Mouse (Mus musculus): ENCODE data around the gene Xrra1. TPM values are rescaled to one million over a fixed set of nuclear protein-coding genes. Genes with fewer than 3 reads are reported as not detected.
"Not testable (repeated sequence)": the region's sequence is repeated elsewhere in the genome, so short reads cannot be mapped to it uniquely, and the experiment has no call there.

The Xrra1 gene
- polyA plus RNA-seq, 1 experiment: not detected

- Histone ChIP-seq H3K36me3 (ENCODE audit: control insufficient read depth, insufficient read depth, low read length) (peaks cover 34% of the 10 kb centered on the region), H3K4me3 (ENCODE audit: low read depth, low read length) (no peak overlapping the region), H3K4me1 (ENCODE audit: control insufficient read depth, insufficient read depth, insufficient read length, low read length) (no peaks in the 10 kb centered on the region), H3K27me3 (ENCODE audit: control insufficient read depth, insufficient read depth, low read length) (no peaks in the 10 kb centered on the region), H3K27ac (ENCODE audit: insufficient read depth, low read depth, low read length) (no peak overlapping the region)
- TF ChIP-seq CTCF (IDR thresholded peaks at IDR 0.05; ENCODE audit: extremely low read depth, insufficient read length, insufficient replicate concordance, low read depth, low read length): no peak
- no peak for TF ChIP-seq POLR2A (IDR thresholded peaks at IDR 0.05; ENCODE audit: low read depth, low read length)
- 78% methylated on average over 4 of the region's 4 CpGs for WGBS
Observed at GRCm38 (mm10) chr7:99946356-99946755, 87.4 kb downstream of the Xrra1 start.

- no peaks in the 10 kb centered on the region for H3K27me3 ChIP-seq (ENCODE audit: control insufficient read depth, insufficient read depth, low read length)
- no peak overlapping the region for H3K27ac ChIP-seq (ENCODE audit: insufficient read depth, low read depth, low read length)
- no peak overlapping the region for H3K4me3 ChIP-seq (ENCODE audit: low read depth, low read length)
- TF ChIP-seq CTCF (IDR thresholded peaks at IDR 0.05; ENCODE audit: extremely low read depth, insufficient read length, insufficient replicate concordance, low read depth, low read length): no peak
- TF ChIP-seq POLR2A (IDR thresholded peaks at IDR 0.05; ENCODE audit: low read depth, low read length): no peak
- no peaks in the 10 kb centered on the region for H3K4me1 ChIP-seq (ENCODE audit: control insufficient read depth, insufficient read depth, insufficient read length, low read length)
- peaks cover 30% of the 10 kb centered on the region for H3K36me3 ChIP-seq (ENCODE audit: control insufficient read depth, insufficient read depth, low read length)
- 79% methylated on average over 9 of the region's 9 CpGs for WGBS
Observed at GRCm38 (mm10) chr7:99947329-99947728, 88.4 kb downstream of the Xrra1 start.

- H3K4me1 ChIP-seq (ENCODE audit: control insufficient read depth, insufficient read depth, insufficient read length, low read length): no peaks in the 10 kb centered on the region
- H3K4me3 ChIP-seq (ENCODE audit: low read depth, low read length): no peak overlapping the region
- peaks cover 7% of the 10 kb centered on the region; the same call in 1 of the 2 replicates for H3K36me3 ChIP-seq (ENCODE audit: control insufficient read depth, insufficient read depth, low read length)
- TF ChIP-seq CTCF (IDR thresholded peaks at IDR 0.05; ENCODE audit: extremely low read depth, insufficient read length, insufficient replicate concordance, low read depth, low read length) (no peak), POLR2A (IDR thresholded peaks at IDR 0.05; ENCODE audit: low read depth, low read length) (no peak)
- H3K27ac ChIP-seq (ENCODE audit: insufficient read depth, low read depth, low read length): no peak overlapping the region
- H3K27me3 ChIP-seq (ENCODE audit: control insufficient read depth, insufficient read depth, low read length): no peaks in the 10 kb centered on the region
- 86% methylated on average over 6 of the region's 6 CpGs for WGBS
Observed at GRCm38 (mm10) chr7:99953442-99954098, 94.7 kb downstream of the Xrra1 start.

- no peak for TF ChIP-seq POLR2A (IDR thresholded peaks at IDR 0.05; ENCODE audit: low read depth, low read length)
- TF ChIP-seq CTCF (IDR thresholded peaks at IDR 0.05; ENCODE audit: extremely low read depth, insufficient read length, insufficient replicate concordance, low read depth, low read length): no peak
- Histone ChIP-seq H3K36me3 (ENCODE audit: control insufficient read depth, insufficient read depth, low read length) (peaks cover 6% of the 10 kb centered on the region; the same call in 1 of the 2 replicates), H3K27ac (ENCODE audit: insufficient read depth, low read depth, low read length) (no peak overlapping the region), H3K4me3 (ENCODE audit: low read depth, low read length) (no peak overlapping the region), H3K27me3 (ENCODE audit: control insufficient read depth, insufficient read depth, low read length) (no peaks in the 10 kb centered on the region), H3K4me1 (ENCODE audit: control insufficient read depth, insufficient read depth, insufficient read length, low read length) (no peaks in the 10 kb centered on the region)
- WGBS: 94% methylated on average over 8 of the region's 8 CpGs
Observed at GRCm38 (mm10) chr7:99954212-99954611, 95.3 kb downstream of the Xrra1 start.

DNA sequence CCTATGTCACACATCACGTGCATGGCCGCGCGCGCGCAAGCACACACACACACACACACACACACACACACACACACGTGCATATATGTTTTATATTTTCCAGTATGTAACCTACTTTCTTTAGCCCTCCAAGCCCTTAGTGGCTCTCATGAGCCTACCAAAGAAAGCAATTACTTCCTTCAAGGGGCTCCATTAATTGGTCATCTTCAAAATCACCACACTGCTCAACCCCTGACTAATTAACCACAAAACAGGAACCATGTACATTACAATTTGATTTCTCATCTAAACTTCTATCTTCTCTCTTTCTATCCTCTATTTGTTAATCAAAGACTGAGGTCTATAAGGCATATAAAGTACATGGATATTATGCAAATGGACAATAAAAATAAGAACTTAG, 97.2 kb downstream of the Xrra1 start:
- 96% methylated on average over 7 of the region's 7 CpGs for WGBS
- Histone ChIP-seq H3K27me3 (ENCODE audit: control insufficient read depth, insufficient read depth, low read length) (no peaks in the 10 kb centered on the region), H3K27ac (ENCODE audit: insufficient read depth, low read depth, low read length) (no peak overlapping the region), H3K4me1 (ENCODE audit: control insufficient read depth, insufficient read depth, insufficient read length, low read length) (no peaks in the 10 kb centered on the region), H3K36me3 (ENCODE audit: control insufficient read depth, insufficient read depth, low read length) (peaks cover 4% of the 10 kb centered on the region; the same call in 1 of the 2 replicates), H3K4me3 (ENCODE audit: low read depth, low read length) (no peak overlapping the region)
- TF ChIP-seq POLR2A (IDR thresholded peaks at IDR 0.05; ENCODE audit: low read depth, low read length) (no peak), CTCF (IDR thresholded peaks at IDR 0.05; ENCODE audit: extremely low read depth, insufficient read length, insufficient replicate concordance, low read depth, low read length) (no peak)

DNA sequence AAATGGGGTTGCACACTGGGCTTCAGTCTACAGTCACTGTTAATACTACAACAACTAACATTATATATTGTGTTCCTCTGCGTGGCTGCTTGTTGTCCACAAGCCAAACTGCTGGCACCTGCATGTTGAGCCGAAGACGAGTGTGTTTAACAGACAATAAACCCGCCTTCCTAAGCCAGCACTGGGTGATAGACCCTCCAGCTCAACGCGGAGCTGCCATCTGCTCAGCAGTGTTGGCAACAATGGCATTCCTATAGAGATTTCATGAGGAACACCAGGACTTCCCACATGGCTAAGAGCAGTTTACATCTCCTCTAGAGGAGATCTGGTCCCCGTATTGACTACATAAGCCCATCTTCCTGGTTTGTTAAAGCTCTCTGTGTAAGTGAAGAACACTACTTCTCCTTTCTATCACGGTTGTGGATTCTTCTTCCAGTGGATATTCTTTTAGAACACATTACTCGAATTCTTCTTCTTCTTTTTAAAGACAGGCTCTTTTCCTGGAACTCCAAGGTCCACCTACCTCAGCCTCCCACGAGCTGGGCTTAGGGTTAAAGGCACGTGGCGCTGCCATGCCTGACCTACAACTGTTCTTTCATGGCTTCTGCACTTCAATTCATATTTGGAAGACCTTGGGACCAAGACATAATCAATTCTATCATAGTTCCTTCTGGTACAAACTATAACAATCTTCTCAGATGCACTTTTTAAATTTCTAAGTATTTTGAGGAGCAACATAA, 98.5 kb downstream of the Xrra1 start:
- Histone ChIP-seq H3K27ac (ENCODE audit: insufficient read depth, low read depth, low read length) (no peak overlapping the region), H3K4me1 (ENCODE audit: control insufficient read depth, insufficient read depth, insufficient read length, low read length) (no peaks in the 10 kb centered on the region), H3K27me3 (ENCODE audit: control insufficient read depth, insufficient read depth, low read length) (no peaks in the 10 kb centered on the region), H3K36me3 (ENCODE audit: control insufficient read depth, insufficient read depth, low read length) (peaks cover 3% of the 10 kb centered on the region; the same call in 1 of the 2 replicates), H3K4me3 (ENCODE audit: low read depth, low read length) (no peak overlapping the region)
- 85% methylated on average over 12 of the region's 12 CpGs for WGBS
- no peak for TF ChIP-seq POLR2A (IDR thresholded peaks at IDR 0.05; ENCODE audit: low read depth, low read length)
- TF ChIP-seq CTCF (IDR thresholded peaks at IDR 0.05; ENCODE audit: extremely low read depth, insufficient read length, insufficient replicate concordance, low read depth, low read length): no peak

DNA sequence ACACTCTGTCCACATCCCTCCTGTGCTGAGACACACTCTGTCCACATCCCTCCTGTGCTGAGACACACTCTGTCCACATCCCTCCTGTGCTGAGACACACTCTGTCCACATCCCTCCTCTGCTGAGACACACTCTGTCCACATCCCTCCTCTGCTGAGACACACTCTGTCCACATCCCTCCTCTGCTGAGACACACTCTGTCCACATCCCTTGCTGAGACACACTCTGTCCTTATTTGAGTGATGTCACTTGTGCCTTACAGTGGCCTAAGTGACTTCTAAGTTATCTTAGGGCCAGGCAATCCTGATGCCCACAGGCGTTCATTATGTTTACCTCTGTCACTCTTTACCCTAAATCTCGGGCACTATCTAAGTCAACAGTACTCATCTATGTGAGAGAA, 101.7 kb downstream of the Xrra1 start:
- not testable (repeated sequence) for H3K4me3 ChIP-seq (ENCODE audit: low read depth, low read length); H3K36me3 ChIP-seq (ENCODE audit: control insufficient read depth, insufficient read depth, low read length); H3K27ac ChIP-seq (ENCODE audit: insufficient read depth, low read depth, low read length); H3K27me3 ChIP-seq (ENCODE audit: control insufficient read depth, insufficient read depth, low read length)
- peaks cover 12% of the 10 kb centered on the region; the same call in 1 of the 2 replicates for H3K4me1 ChIP-seq (ENCODE audit: control insufficient read depth, insufficient read depth, insufficient read length, low read length)
- 70% methylated on average over 2 of the region's 2 CpGs for WGBS

All from small intestine, adult 2 months (tissue).